Mouse (Mus musculus): ENCODE results near the gene Slc27a3.

Gene Slc27a3

DNA sequence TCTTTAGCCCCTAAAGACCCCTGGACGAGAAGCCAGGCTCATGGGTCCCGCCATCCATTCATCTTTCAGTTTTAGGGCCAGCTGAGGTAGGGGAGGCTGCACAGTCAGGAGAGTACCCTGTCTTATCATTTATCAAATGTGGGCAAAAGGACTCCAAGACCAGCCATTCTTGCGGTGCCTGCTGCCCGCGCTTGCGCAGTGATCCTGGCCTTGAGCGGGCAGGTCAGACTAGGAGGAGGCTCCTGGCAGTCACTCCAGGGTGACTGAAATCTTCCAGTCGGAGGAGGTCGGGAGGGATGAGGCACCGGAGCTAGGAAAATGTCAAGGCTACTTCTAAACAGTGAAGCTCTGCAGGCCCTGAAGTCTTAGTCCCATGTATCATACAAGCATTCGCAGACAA, 8.0 kb downstream of the Slc27a3 start:
- no peaks in the 10 kb centered on the region for H3K36me3 ChIP-seq (ENCODE audit: control insufficient read depth, insufficient read depth, low read length, poor library complexity, severe bottlenecking)
- no peak for DNase-seq (ENCODE audit: low read depth, low spot score)
- H3K27me3 ChIP-seq (ENCODE audit: control insufficient read depth, insufficient read depth, low read length, poor library complexity, severe bottlenecking), result no peaks in the 10 kb centered on the region

DNA sequence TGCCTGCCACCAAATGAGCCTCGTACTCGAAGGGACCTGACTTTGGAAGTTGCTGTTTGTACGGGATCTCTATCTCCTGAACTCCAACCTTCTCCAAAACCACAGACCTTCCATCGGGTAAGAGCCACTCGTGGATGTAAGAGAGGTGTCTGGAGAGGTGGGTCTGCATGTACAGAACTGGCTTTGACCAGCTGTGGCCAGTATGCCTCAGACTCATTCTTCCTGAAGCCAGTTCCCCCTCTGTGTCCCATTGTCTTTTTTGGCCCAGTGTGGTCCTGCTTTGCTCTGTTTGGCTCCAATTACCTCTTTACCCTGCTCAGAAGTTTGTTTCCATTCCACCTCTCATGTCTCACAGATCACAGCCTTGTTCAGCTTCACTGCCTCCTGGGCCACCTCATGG, 11.2 kb downstream of the Slc27a3 start:
- DNase-seq (ENCODE audit: low read depth, low spot score), result no peak
- no peaks in the 10 kb centered on the region for H3K27me3 ChIP-seq (ENCODE audit: control insufficient read depth, insufficient read depth, low read length, poor library complexity, severe bottlenecking)
- no peaks in the 10 kb centered on the region for H3K36me3 ChIP-seq (ENCODE audit: control insufficient read depth, insufficient read depth, low read length, poor library complexity, severe bottlenecking)

DNA sequence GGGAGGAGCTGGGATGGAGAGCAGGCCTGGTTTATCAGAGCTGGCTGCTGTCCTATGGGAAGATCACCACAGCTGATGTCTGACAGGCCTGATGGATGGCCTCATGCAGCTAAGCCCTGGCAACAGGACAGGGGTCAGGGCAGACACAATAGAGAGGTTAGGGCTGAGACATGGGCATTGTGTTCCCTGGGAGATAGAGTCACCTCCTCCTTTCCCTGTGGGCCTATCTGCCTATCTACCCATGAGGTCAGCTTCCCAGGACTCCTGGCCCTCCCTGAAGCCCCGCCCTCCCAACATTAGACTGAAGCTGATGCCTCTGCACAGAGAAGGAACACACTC, 13.5 kb downstream of the Slc27a3 start:
- no peaks in the 10 kb centered on the region for H3K27me3 ChIP-seq (ENCODE audit: control insufficient read depth, insufficient read depth, low read length, poor library complexity, severe bottlenecking)
- DNase-seq (ENCODE audit: low read depth, low spot score), result no peak
- no peaks in the 10 kb centered on the region for H3K36me3 ChIP-seq (ENCODE audit: control insufficient read depth, insufficient read depth, low read length, poor library complexity, severe bottlenecking)

DNA sequence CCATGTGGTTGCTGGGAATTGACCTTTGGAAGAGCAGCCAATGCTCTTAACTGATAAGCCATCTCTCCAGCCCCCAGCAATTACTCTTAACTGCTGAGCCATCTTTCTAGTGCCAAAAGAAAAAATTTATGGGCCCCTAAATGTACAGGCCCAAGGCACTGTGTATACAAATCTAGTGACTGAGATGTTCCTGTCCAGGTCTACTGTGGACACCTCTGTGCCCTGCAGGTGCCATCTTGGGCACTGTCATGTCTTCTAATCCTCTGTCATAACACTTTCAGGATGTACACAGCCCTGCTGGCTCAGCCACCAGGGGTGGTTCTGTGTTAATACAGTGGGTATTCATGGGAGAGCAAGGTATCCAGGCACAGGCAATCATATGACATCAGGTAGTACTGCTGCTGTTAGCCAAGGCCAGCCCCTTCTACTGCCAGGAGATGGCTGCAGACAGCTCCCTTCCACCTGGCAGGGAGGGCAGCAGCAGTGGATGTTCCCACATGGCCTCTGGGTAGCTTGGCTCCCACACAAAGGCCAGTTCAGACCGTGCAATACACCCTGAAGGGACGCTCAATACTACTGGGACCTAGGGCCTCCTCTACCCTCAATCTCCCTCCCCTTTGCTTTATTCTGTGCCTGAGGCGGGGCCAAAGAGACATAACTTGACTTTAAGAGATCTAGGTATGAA, 14.0 kb downstream of the Slc27a3 start:
- DNase-seq (ENCODE audit: low read depth, low spot score), result no peak
- Histone ChIP-seq H3K27me3 (ENCODE audit: control insufficient read depth, insufficient read depth, low read length, poor library complexity, severe bottlenecking) (no peaks in the 10 kb centered on the region), H3K36me3 (ENCODE audit: control insufficient read depth, insufficient read depth, low read length, poor library complexity, severe bottlenecking) (no peaks in the 10 kb centered on the region)

DNA sequence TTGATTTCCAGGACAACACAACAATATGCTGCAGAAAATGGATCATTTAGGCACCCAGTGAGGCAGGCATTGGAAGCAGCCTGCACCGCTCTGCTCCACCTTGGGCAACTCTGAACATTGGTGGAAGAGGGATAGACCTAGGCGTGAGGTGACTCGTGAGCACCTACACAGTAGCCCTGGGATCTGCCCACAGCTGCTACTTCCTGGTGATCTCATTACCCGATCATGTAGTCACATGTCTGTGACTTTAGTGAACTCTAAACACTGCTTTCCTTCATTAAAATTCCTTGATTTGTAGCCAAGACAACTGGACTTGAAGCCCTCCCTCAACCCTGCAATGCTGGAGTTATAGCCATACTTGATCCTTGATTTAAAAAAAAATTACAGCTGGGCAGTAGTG, 15.4 kb downstream of the Slc27a3 start:
- H3K36me3 ChIP-seq (ENCODE audit: control insufficient read depth, insufficient read depth, low read length, poor library complexity, severe bottlenecking), result no peaks in the 10 kb centered on the region
- DNase-seq (ENCODE audit: low read depth, low spot score), result no peak
- H3K27me3 ChIP-seq (ENCODE audit: control insufficient read depth, insufficient read depth, low read length, poor library complexity, severe bottlenecking), result no peaks in the 10 kb centered on the region

DNA sequence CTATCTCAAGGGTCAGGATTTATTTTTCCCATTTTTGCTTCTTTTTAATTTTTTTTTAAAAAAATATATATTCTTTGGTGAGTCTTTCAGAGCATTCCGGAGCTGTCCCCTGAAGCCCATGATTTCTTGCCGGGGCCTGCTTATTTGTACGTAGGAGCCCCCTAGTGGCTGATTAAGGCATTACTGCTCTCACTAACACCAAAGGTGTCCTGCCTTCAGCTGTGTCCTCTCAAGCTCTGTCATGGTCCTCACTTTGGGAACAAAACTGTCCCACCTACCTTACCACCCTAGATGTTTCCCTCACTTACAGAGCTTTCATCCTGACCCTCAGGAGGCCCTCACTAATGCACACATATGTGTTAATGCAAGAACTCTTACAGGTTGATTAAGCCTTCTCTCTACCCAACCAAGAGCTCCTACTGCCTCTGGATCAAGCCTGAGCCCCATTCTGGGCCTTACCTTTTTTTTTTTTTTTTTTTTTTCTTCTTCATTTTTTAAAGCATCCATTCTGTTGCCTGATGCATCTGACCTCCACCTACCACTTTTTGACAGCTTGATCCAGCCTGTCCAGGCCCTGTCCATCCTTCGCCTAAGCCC, 16.2 kb downstream of the Slc27a3 start:
- peak; percentile 90 for DNase-seq (ENCODE audit: low read depth, low spot score)
- no peaks in the 10 kb centered on the region for H3K36me3 ChIP-seq (ENCODE audit: control insufficient read depth, insufficient read depth, low read length, poor library complexity, severe bottlenecking)
- H3K27me3 ChIP-seq (ENCODE audit: control insufficient read depth, insufficient read depth, low read length, poor library complexity, severe bottlenecking), result no peaks in the 10 kb centered on the region

DNA sequence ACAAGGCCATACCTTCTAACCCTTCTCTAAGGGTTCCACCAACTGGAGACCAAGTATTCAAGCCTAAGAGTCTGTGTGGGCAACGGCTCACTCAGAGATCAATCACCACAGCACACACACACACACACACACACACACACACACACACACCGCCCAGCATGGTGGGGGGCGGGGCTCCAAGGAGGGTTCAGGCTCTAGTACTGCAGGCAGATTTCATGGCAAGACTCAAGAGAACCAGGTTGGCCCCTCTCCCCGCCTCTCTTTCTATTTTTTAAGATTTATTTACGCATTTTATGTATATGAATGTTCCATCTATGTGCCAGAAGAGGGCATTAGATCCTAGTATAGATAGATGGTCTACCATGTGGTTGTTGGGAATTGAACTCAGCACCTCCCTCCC, 16.9 kb downstream of the Slc27a3 start:
- Histone ChIP-seq H3K36me3 (ENCODE audit: control insufficient read depth, insufficient read depth, low read length, poor library complexity, severe bottlenecking) (no peaks in the 10 kb centered on the region), H3K27me3 (ENCODE audit: control insufficient read depth, insufficient read depth, low read length, poor library complexity, severe bottlenecking) (no peaks in the 10 kb centered on the region)
- no peak for DNase-seq (ENCODE audit: low read depth, low spot score)

DNA sequence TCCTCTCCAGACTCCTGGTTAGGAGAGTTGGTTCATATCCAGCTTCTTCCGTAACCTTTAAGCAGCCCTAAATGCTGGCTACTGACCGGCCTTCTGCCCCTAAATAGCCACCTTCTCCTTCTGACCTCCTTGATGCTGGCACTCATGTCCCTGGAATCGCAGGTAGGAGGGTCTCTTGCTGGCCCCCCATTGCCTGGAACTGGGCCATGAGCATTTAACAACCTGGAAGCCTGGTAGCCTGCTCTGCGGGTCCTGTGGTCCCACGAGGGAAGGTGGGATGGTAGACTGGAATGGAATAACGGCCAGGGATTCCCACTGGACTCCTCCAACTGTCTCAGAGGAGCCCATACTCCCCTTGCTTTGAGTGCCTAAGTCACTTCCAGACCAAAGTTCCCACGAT, 17.9 kb downstream of the Slc27a3 start:
- Histone ChIP-seq H3K27me3 (ENCODE audit: control insufficient read depth, insufficient read depth, low read length, poor library complexity, severe bottlenecking) (no peaks in the 10 kb centered on the region), H3K36me3 (ENCODE audit: control insufficient read depth, insufficient read depth, low read length, poor library complexity, severe bottlenecking) (no peaks in the 10 kb centered on the region)
- DNase-seq (ENCODE audit: low read depth, low spot score), result no peak

DNA sequence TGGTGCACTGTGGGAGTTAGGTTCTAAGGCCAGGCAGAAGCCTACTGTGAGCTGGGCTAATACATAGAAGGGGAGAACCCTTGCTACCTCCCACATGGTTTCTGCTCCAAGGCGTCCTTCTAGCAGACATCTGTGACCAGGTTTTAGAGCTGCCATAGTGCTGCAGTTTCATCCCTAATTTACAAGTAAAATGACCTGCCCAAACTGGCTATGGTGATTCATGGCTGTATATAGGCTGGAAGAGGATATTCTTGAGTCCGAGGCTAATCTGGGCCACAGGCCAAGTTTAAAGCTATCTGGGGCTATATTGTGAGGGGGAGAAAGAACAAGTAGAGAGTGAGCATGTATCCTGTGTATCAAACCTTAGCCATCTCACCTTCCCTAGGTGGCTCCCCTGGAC, 20.7 kb downstream of the Slc27a3 start:
- H3K36me3 ChIP-seq (ENCODE audit: control insufficient read depth, insufficient read depth, low read length, poor library complexity, severe bottlenecking), result no peaks in the 10 kb centered on the region
- no peak for DNase-seq (ENCODE audit: low read depth, low spot score)
- no peaks in the 10 kb centered on the region for H3K27me3 ChIP-seq (ENCODE audit: control insufficient read depth, insufficient read depth, low read length, poor library complexity, severe bottlenecking)

DNA sequence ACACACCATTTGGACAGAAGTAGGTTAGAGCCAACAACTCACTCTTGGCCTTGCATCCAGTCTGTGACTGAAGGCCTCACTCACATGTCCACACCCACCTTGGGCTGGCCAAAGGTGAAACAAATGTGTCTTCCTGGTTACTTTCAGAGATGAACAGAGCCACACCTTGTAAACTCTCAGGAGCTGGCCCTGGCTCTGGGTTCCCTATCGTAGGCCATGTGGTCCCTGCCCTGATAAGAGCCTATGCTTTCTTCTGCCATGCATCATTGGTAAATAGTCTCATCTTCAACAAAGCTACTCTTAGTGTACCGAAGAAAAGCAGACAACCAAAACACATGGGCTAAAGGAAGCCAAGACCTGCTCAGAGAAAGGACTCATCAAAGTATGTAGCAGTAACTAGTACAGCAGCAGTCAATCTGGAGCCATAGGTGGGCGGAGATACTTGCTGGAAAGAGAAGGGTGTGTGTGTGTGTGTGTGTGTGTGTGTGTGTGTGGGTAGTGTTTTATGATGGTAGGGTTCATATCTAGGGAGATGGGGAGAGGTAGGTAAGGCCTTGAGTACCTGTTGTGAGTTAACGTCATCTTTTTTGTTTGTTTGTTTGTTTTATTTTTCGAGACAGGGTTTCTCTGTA, 22.6 kb downstream of the Slc27a3 start:
- Histone ChIP-seq H3K36me3 (ENCODE audit: control insufficient read depth, insufficient read depth, low read length, poor library complexity, severe bottlenecking) (no peaks in the 10 kb centered on the region), H3K27me3 (ENCODE audit: control insufficient read depth, insufficient read depth, low read length, poor library complexity, severe bottlenecking) (no peaks in the 10 kb centered on the region)
- no peak for DNase-seq (ENCODE audit: low read depth, low spot score)

DNA sequence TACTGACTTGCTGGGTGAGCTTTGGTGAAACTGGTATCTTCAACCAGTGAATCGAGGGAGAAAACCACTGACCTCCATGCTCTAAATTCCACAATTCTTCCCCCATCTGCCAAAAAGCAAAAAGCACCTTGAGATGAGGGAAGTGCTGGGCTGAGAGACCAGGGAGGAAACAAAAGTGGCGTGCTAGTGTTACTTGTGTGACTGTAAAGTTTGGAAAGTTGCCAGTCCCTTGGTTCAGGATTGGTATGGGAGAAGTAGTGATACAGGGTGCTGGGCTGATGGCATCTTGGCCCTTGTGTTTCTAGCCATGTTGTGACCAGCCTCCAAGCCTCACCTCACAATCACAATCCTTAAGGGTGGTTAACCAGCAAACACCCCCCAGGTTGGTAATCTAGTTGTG, 27.4 kb downstream of the Slc27a3 start:
- no peaks in the 10 kb centered on the region for H3K27me3 ChIP-seq (ENCODE audit: control insufficient read depth, insufficient read depth, low read length, poor library complexity, severe bottlenecking)
- DNase-seq (ENCODE audit: low read depth, low spot score), result no peak
- H3K36me3 ChIP-seq (ENCODE audit: control insufficient read depth, insufficient read depth, low read length, poor library complexity, severe bottlenecking), result peaks cover 10% of the 10 kb centered on the region; the same call in 1 of the 2 replicates

DNA sequence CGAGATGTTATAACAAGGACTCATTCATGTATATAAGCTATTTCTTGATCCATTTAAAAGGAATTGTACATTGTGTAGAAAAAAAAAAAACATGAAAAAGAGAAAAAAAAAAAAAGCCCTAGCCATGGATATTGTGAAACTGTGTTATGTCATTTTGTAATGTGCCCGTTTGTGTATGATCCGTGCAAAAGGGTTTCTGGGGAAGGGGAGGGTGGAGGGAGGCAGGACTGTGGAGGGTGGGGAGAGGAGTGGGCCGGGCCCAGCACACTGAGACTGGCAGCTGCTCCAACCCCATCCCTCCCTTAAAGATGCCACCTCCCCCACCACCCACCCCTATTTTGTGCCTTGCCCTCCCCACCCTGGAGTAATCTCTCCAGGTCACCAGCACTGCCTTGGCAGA, 28.3 kb downstream of the Slc27a3 start:
- no peaks in the 10 kb centered on the region for H3K27me3 ChIP-seq (ENCODE audit: control insufficient read depth, insufficient read depth, low read length, poor library complexity, severe bottlenecking)
- DNase-seq (ENCODE audit: low read depth, low spot score), result no peak
- H3K36me3 ChIP-seq (ENCODE audit: control insufficient read depth, insufficient read depth, low read length, poor library complexity, severe bottlenecking), result peaks cover 10% of the 10 kb centered on the region

DNA sequence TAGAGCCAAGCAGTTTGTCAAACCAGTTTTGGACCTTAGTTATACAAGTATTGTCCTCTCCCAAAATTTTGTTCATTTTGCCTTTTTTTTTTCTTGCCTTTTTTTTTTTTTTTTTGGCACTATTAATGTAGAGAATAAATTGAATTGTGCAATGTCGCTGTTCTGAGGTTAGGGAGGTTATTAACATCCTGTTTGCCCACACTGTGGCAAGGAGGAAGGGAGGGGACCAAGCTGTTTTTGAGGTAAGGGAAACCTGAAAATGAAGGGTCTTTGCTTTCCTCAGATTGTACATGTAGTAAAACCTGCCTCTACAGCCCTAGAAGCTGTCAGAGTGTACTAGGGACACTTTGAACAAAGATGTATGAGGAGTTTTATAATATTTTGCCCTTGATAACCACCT, 30.5 kb downstream of the Slc27a3 start:
- DNase-seq (ENCODE audit: low read depth, low spot score), result no peak
- Histone ChIP-seq H3K36me3 (ENCODE audit: control insufficient read depth, insufficient read depth, low read length, poor library complexity, severe bottlenecking) (peaks cover 21% of the 10 kb centered on the region), H3K27me3 (ENCODE audit: control insufficient read depth, insufficient read depth, low read length, poor library complexity, severe bottlenecking) (no peaks in the 10 kb centered on the region)

DNA sequence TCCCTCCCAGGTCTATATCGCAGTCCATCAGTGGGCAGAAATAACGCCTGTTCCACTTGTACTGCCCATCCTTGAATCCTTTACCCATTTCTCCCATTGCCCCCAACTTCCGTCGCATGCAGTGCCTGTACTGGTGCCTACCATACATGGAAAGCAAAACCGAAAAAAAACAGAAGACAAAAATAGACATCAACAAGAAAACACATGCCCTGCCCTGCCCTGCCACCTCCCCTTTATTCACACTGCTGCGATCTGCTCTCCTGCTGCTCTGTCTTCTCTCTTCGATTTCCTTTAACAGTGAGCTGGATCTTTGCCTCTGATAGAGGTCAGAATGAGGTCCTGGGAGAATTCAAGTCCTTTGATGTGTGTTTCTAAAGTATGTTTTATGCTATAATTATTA, 31.8 kb downstream of the Slc27a3 start:
- DNase-seq (ENCODE audit: low read depth, low spot score), result no peak
- Histone ChIP-seq H3K27me3 (ENCODE audit: control insufficient read depth, insufficient read depth, low read length, poor library complexity, severe bottlenecking) (no peaks in the 10 kb centered on the region), H3K36me3 (ENCODE audit: control insufficient read depth, insufficient read depth, low read length, poor library complexity, severe bottlenecking) (peaks cover 27% of the 10 kb centered on the region)

DNA sequence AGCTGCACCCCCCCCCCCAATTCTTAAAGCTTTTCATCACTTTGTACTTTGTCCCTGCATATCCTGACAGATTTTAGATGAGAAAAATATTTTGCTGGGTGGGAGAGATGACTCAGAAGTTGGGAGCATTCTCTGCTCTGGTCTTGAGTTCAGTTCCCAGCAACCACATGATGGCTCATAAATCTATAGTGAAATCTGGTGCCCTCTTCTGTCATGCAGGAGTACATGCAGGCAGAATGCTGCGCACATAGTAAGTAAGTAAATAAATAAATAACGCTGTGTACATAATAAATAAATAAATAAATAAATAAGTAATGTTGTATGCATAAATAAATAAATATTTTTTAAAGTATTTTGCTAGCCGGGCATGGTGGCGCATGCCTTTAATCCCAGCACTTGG, 41.9 kb downstream of the Slc27a3 start:
- DNase-seq (ENCODE audit: low read depth, low spot score), result peak; percentile 12
- Histone ChIP-seq H3K36me3 (ENCODE audit: control insufficient read depth, insufficient read depth, low read length, poor library complexity, severe bottlenecking) (peaks cover 19% of the 10 kb centered on the region), H3K27me3 (ENCODE audit: control insufficient read depth, insufficient read depth, low read length, poor library complexity, severe bottlenecking) (no peaks in the 10 kb centered on the region)
